23 mouse cellular contexts compared by ENCODE assay signal in genomic region chr9:56230906-56231305, GRCm38 (mm10).
A peak's percentile ranks its signal among the peaks of the same experiment; 100 is the strongest.
DNase-seq lines count a peak whose midpoint lies in the region; ATAC-seq and TF ChIP-seq lines count a peak whose summit lies in the region.
"Had no signal": no experiment of that assay in that cellular context is flagged by ENCODE, and none has a peak within 500 bp of the region (broad histone marks: within the 10 kb centered on the region; RNA-seq: fewer than 3 reads in every experiment).

No protein-coding gene starts in this region.

- H3K36me3 ChIP-seq in heart, adult 2 months (ENCODE audit: control insufficient read depth, insufficient read depth, low read length): peaks cover 33% of the 10 kb centered on the region
- H3K36me3 ChIP-seq in heart, embryonic 12.5 days: peaks cover 16% of the 10 kb centered on the region
- H3K36me3 ChIP-seq in heart, embryonic 15.5 days: peaks cover 16% of the 10 kb centered on the region; the same call in 1 of the 2 replicates
- H3K36me3 ChIP-seq in kidney, embryonic 15.5 days: peaks cover 20% of the 10 kb centered on the region

- peak; percentile 36 for DNase-seq in gastrocnemius, adult 18-20 months (ENCODE audit: low spot score)
- no peak for DNase-seq in gastrocnemius, postnatal 10 days
- DNase-seq in heart, adult 2 months: peak in 1 of 2 experiments; percentile 29
- DNase-seq in heart, adult 9 months (ENCODE audit: low spot score in 2 of 2): no peak
- peak; percentile 47 for DNase-seq in skeletal muscle tissue, adult 2 months (ENCODE audit: low read depth, low spot score)
- DNase-seq: adrenal gland, adult 8-10 months; adrenal gland, postnatal 36 days; B cell, adult 2 months; cerebellum, adult 2 months; cerebellum, postnatal 10 days; gastrocnemius, postnatal 14 days; kidney, adult 9 months had no signal

- no peak for TF ChIP-seq POLR2A in heart, adult 2 months (IDR thresholded peaks at IDR 0.05; ENCODE audit: insufficient read depth, low read depth, low read length)

- no peaks in the 10 kb centered on the region for H3K9me3 ChIP-seq in heart, embryonic 12.5 days (replicated peaks)
- no peaks in the 10 kb centered on the region for H3K9me3 ChIP-seq in heart, embryonic 15.5 days (replicated peaks)
- H3K9me3 ChIP-seq in kidney, embryonic 15.5 days (replicated peaks): no peaks in the 10 kb centered on the region
- H3K9me3 ChIP-seq: embryonic facial prominence, embryonic 10.5 days; forebrain, embryonic 10.5 days; G1E had no signal

- H3K4me1 ChIP-seq in heart, adult 2 months (ENCODE audit: control insufficient read depth, insufficient read depth, low read length): peaks cover 8% of the 10 kb centered on the region
- H3K4me1 ChIP-seq in heart, embryonic 12.5 days (replicated peaks): peaks cover 41% of the 10 kb centered on the region
- H3K4me1 ChIP-seq in heart, embryonic 15.5 days (replicated peaks): peaks cover 43% of the 10 kb centered on the region
- 0 out of 2 replicates have a peak, but pooled peaks cover 3% of the 10 kb centered on the region for H3K4me1 ChIP-seq in kidney, embryonic 15.5 days
- H3K4me1 ChIP-seq: forebrain, embryonic 10.5 days had no signal

- H3K9ac ChIP-seq in heart, adult 2 months (ENCODE audit: low read depth, low read length): no peak overlapping the region
- no peak overlapping the region for H3K9ac ChIP-seq in heart, embryonic 12.5 days
- no peak overlapping the region for H3K9ac ChIP-seq in heart, embryonic 15.5 days
- H3K9ac ChIP-seq in kidney, embryonic 15.5 days: no peak overlapping the region

- intact Hi-C loops in heart, adult 2 months (cut with DNase I): no loop called here

- H3K27ac ChIP-seq in heart, adult 2 months: peak overlapping the region; percentile 28
- no peak overlapping the region; the same call in 1 of the 2 replicates for H3K27ac ChIP-seq in heart, embryonic 12.5 days (ENCODE audit: poor library complexity, severe bottlenecking)
- H3K27ac ChIP-seq in heart, embryonic 15.5 days: peak overlapping the region; percentile 52
- H3K27ac ChIP-seq in kidney, embryonic 15.5 days: no peak overlapping the region
- H3K27ac ChIP-seq: embryonic facial prominence, embryonic 10.5 days; forebrain, embryonic 10.5 days had no signal

- TF ChIP-seq EP300 in heart, adult 2 months (IDR thresholded peaks at IDR 0.05; ENCODE audit: insufficient read depth, low read depth, low read length): no peak

- no peak overlapping the region for H3K4me2 ChIP-seq in heart, embryonic 12.5 days
- no peak overlapping the region for H3K4me2 ChIP-seq in heart, embryonic 15.5 days
- H3K4me2 ChIP-seq in kidney, embryonic 15.5 days: no peak overlapping the region

- ATAC-seq in heart, embryonic 12.5 days (ENCODE audit: insufficient number of reproducible peaks, low FRiP score): no peak
- no peak for ATAC-seq in heart, embryonic 15.5 days (replicated peaks; ENCODE audit: insufficient number of reproducible peaks, insufficient read depth, low FRiP score, low read depth)
- ATAC-seq in kidney, embryonic 15.5 days (replicated peaks; ENCODE audit: low FRiP score): no peak
- ATAC-seq: CD4-positive, CD25-positive, alpha-beta regulatory T cell, adult 4 months; forebrain, embryonic 14.5 days; hindbrain, embryonic 16.5 days; inflammation-experienced regulatory T-cells, adult 6 months; intestine, postnatal 0 days had no signal

- no peaks in the 10 kb centered on the region for H3K27me3 ChIP-seq in heart, adult 2 months (ENCODE audit: control insufficient read depth, insufficient read depth, low read length)
- no peaks in the 10 kb centered on the region for H3K27me3 ChIP-seq in heart, embryonic 12.5 days (replicated peaks)
- no peaks in the 10 kb centered on the region for H3K27me3 ChIP-seq in heart, embryonic 15.5 days
- no peaks in the 10 kb centered on the region for H3K27me3 ChIP-seq in kidney, embryonic 15.5 days

- H3K4me3 ChIP-seq in heart, adult 2 months: no peak overlapping the region
- no peak overlapping the region for H3K4me3 ChIP-seq in heart, embryonic 12.5 days
- H3K4me3 ChIP-seq in heart, embryonic 15.5 days: no peak overlapping the region
- H3K4me3 ChIP-seq in kidney, embryonic 15.5 days (replicated peaks): no peak overlapping the region
- H3K4me3 ChIP-seq: embryonic facial prominence, embryonic 10.5 days; forebrain, embryonic 10.5 days had no signal

- no peaks in the 10 kb centered on the region for H3K79me2 ChIP-seq in heart, adult 2 months (replicated peaks; ENCODE audit: control insufficient read depth, insufficient read depth, low read length)

- TF ChIP-seq CTCF in heart, adult 2 months (IDR thresholded peaks at IDR 0.05): no peak

Comparison
In these comparisons a context has a peak if more than half of its experiments do, and no peak if none do; other contexts are left out.
1. DNase-seq: peak in gastrocnemius, adult 18-20 months (single experiment) and skeletal muscle tissue, adult 2 months (single experiment); none in gastrocnemius, postnatal 10 days (single experiment) and heart, adult 9 months (0 of 2).
2. H3K27ac ChIP-seq: peak in heart, adult 2 months (single experiment) and heart, embryonic 15.5 days (single experiment); none in heart, embryonic 12.5 days (single experiment) and kidney, embryonic 15.5 days (single experiment).